Mouse (Mus musculus) splenic B cell, adult 2 months (primary cell): Measurements from ENCODE around the gene Cuta.
A peak's percentile ranks its signal among the peaks of the same experiment; 100 is the strongest.
"Not testable (repeated sequence)": the region's sequence is repeated elsewhere in the genome, so short reads cannot be mapped to it uniquely, and the experiment has no call there.

Source experiments
- DNase-seq: peaks from one replicate; pipeline ENCODE4 v3.0.0-alpha.2; 2011; ENCODE audit warnings: low read depth, low spot score
- H3K27me3 ChIP-seq: 2 replicates; pipeline ENCODE4 v1.6.1; 2012; ENCODE audit warnings: mild to moderate bottlenecking, low read length, moderate library complexity, mixed read lengths; ENCODE audit not compliant: control insufficient read depth, poor library complexity, insufficient read depth, severe bottlenecking
- H3K36me3 ChIP-seq: 2 replicates; pipeline ENCODE4 v1.6.1; 2012; ENCODE audit warnings: mild to moderate bottlenecking, low read length, moderate library complexity, mixed read lengths; ENCODE audit not compliant: control insufficient read depth, poor library complexity, insufficient read depth, severe bottlenecking

Gene Cuta

GRCm38 (mm10) chr17:26939178-26939972, at the start of gene Cuta:
TSS of gene Cuta (minus strand) at chr17:26939569.
- peaks cover 2% of the 10 kb centered on the region; the same call in 1 of the 2 replicates for H3K27me3 ChIP-seq
- peaks cover 11% of the 10 kb centered on the region for H3K36me3 ChIP-seq
- DNase-seq: peak; percentile 100

- H3K27me3 ChIP-seq: no peaks in the 10 kb centered on the region
- DNase-seq: no peak
- no peaks in the 10 kb centered on the region for H3K36me3 ChIP-seq
These were observed 46.3 kb upstream of the Cuta start for GRCm38 (mm10) chr17:26985503-26986179.

- H3K36me3 ChIP-seq: no peaks in the 10 kb centered on the region
- H3K27me3 ChIP-seq: no peaks in the 10 kb centered on the region
- no peak for DNase-seq
These were observed 44.0 kb upstream of the Cuta start for GRCm38 (mm10) chr17:26983382-26983781.

GRCm38 (mm10) chr17:26981050-26981449, 41.7 kb upstream of the Cuta start:
- Histone ChIP-seq H3K27me3 (no peaks in the 10 kb centered on the region), H3K36me3 (peaks cover 2% of the 10 kb centered on the region)
- no peak for DNase-seq

GRCm38 (mm10) chr17:26979426-26979825, 40.1 kb upstream of the Cuta start:
- DNase-seq: peak; percentile 92

GRCm38 (mm10) chr17:26977354-26977753, 38.0 kb upstream of the Cuta start:
- peak; percentile 48 for DNase-seq
- H3K36me3 ChIP-seq, H3K27me3 ChIP-seq: not testable (repeated sequence)

More at GRCm38 (mm10) chr17:26979426-26979825, 40.1 kb upstream of the Cuta start:
- Histone ChIP-seq H3K27me3 (no peaks in the 10 kb centered on the region), H3K36me3 (peaks cover 6% of the 10 kb centered on the region)

- peaks cover 6% of the 10 kb centered on the region for H3K36me3 ChIP-seq
- H3K27me3 ChIP-seq: no peaks in the 10 kb centered on the region
- DNase-seq: peak; percentile 43
These were observed 36.0 kb upstream of the Cuta start for GRCm38 (mm10) chr17:26975415-26975814.

- Histone ChIP-seq H3K27me3 (no peaks in the 10 kb centered on the region), H3K36me3 (peaks cover 6% of the 10 kb centered on the region)
- no peak for DNase-seq
These were observed 35.2 kb upstream of the Cuta start for GRCm38 (mm10) chr17:26974547-26974946.

GRCm38 (mm10) chr17:26972703-26973574, 33.6 kb upstream of the Cuta start, which contains the start of gene Zbtb9:
TSS of gene Zbtb9 (plus strand) at chr17:26973167.
- peak; percentile 97 for DNase-seq
- no peaks in the 10 kb centered on the region for H3K27me3 ChIP-seq
- peaks cover 6% of the 10 kb centered on the region for H3K36me3 ChIP-seq

GRCm38 (mm10) chr17:26972107-26972506, 32.7 kb upstream of the Cuta start:
- no peak for DNase-seq
- peaks cover 6% of the 10 kb centered on the region for H3K36me3 ChIP-seq
- H3K27me3 ChIP-seq: no peaks in the 10 kb centered on the region

GRCm38 (mm10) chr17:26971247-26971905, 32.0 kb upstream of the Cuta start:
- 0 out of 2 replicates have a peak, but pooled peaks cover 4% of the 10 kb centered on the region for H3K36me3 ChIP-seq
- no peaks in the 10 kb centered on the region for H3K27me3 ChIP-seq
- no peak for DNase-seq

GRCm38 (mm10) chr17:26970221-26970620, 30.9 kb upstream of the Cuta start:
- no peak for DNase-seq
- H3K27me3 ChIP-seq: no peaks in the 10 kb centered on the region
- H3K36me3 ChIP-seq: 0 out of 2 replicates have a peak, but pooled peaks cover 4% of the 10 kb centered on the region

GRCm38 (mm10) chr17:26969257-26969656, 29.9 kb upstream of the Cuta start:
- DNase-seq: no peak
- Histone ChIP-seq H3K27me3 (no peaks in the 10 kb centered on the region), H3K36me3 (no peaks in the 10 kb centered on the region)

GRCm38 (mm10) chr17:26968200-26968611, 28.8 kb upstream of the Cuta start:
- H3K36me3 ChIP-seq: no peaks in the 10 kb centered on the region
- H3K27me3 ChIP-seq: no peaks in the 10 kb centered on the region
- DNase-seq: no peak
